Mouse (Mus musculus) testis, adult 2 months (tissue): ENCODE measurements at regions not wholly inside any gene's neighbourhood (a gene's known extent, or its start where the extent isn't known, plus 50 kb on each side); places are given as distances from the start of the nearest gene placed in this dataset.

ENCODE experiments used
- CTCF ChIP-seq: fragments of 200-500 bp; IDR thresholded peaks from 2 replicates; pipeline ENCODE4 v1.5.1; 2012; ENCODE audit warnings: low read depth, mild to moderate bottlenecking, inconsistent platforms, low read length, moderate library complexity; ENCODE audit not compliant: control insufficient read depth, insufficient read depth, insufficient replicate concordance
- POLR2A ChIP-seq: fragments of 200-500 bp; IDR thresholded peaks from 2 replicates; pipeline ENCODE4 v1.6.1; 2012; ENCODE audit warnings: low read depth, mild to moderate bottlenecking, inconsistent platforms, low read length, moderate library complexity; ENCODE audit not compliant: control insufficient read depth

DNA sequence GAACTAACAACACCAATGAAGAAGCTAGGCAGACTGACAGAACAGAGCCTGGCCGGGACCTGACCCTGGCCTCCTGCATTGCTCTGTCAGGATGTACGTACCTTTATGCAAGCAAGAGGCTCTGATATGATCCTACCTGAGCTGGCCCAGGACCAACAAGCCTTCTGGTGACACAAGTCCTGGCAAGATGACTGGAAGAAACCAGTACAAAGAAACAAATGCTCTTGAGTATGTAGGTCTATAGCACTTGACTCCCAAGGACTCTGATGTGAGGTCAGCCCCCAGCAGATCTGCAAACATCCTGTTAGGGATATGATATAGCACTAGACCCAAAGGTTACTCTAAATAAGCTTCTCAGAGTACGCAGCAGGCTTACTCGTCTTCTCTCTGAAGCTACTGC lies 144.7 kb upstream of the Dyrk2 start:
- TF ChIP-seq CTCF, result no peak
- no peak for TF ChIP-seq POLR2A
